Mouse (Mus musculus) heart, adult 2 months (tissue): ENCODE measurements around the gene Htra3.

Experiments
- CTCF ChIP-seq: fragments of 200-600 bp; IDR thresholded peaks from 2 replicates; pipeline ENCODE4 v1.8.1; 2022; ENCODE audit warnings: antibody characterized with exemption, mild to moderate bottlenecking, moderate library complexity
- EP300 ChIP-seq: fragments of 200-500 bp; IDR thresholded peaks from 2 replicates; pipeline ENCODE4 v1.6.1; 2011; ENCODE audit warnings: low read depth, low read length, control low read depth; ENCODE audit not compliant: insufficient read depth
- POLR2A ChIP-seq: fragments of 200-500 bp; IDR thresholded peaks from 2 replicates; pipeline ENCODE4 v1.6.1; 2011; ENCODE audit warnings: mild to moderate bottlenecking, low read depth, low read length, control low read depth; ENCODE audit not compliant: insufficient read depth

DNA sequence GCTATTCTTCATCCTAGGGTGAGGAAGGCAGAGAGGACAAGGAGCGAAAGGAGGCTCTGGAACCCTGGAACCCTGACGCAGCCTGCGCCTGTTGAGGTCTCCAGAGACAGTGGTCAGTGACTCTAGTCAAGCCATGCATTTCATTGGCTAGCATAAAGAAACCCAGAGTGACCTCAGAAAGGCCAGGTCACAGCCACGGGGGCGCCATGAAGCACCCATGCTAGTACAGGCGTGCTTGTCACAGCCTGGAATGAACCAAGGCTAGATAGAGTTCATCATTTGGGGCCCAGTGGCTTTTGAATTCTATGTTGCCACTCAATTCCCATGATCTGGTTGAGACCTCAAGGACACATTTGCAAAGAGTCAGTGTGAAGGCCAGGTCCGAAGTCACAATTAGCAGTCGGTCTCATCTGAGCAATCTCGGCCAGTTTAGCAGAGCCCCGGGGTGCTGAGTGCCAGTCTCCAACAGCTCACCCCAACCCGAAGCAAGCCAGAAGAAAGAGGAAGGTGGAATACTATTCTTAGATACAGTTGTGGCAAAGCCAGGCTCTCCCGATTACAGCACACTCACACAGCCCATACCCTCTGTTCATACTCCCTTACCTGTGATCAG lies 48.9 kb upstream of the Htra3 start:
- TF ChIP-seq POLR2A (no peak), CTCF (no peak), EP300 (no peak)
